Mouse (Mus musculus): ENCODE measurements around the gene 2410004B18Rik.

GRCm38 (mm10) chr3:145944348-145944747 is 6.5 kb downstream of the 2410004B18Rik start:
- TF ChIP-seq CTCF (IDR thresholded peaks at IDR 0.05; ENCODE audit: extremely low read depth, insufficient read length, insufficient replicate concordance, low read depth, low read length) (no peak), POLR2A (IDR thresholded peaks at IDR 0.05; ENCODE audit: low read depth, low read length) (no peak)
